Mouse (Mus musculus) frontal cortex, postnatal 10 days (tissue): ENCODE data around the gene Slc30a10.
A peak's percentile ranks its signal among the peaks of the same experiment; 100 is the strongest.

Experiments
- DNase-seq, 2 experiments: peaks; one replicate each; pipeline ENCODE4 v3.0.0; 2022; ENCODE audit warnings: low spot score in 2 of 2, mixed read lengths in 1 of 2

Slc30a10 gene

GRCm38 (mm10) chr1:185454575-185454954 is at the start of gene Slc30a10:
Gene Slc30a10, plus strand, starts transcription at chr1:185454848.
- peak; percentile 67 to 72 for DNase-seq

GRCm38 (mm10) chr1:185405921-185406320 is 48.7 kb upstream of the Slc30a10 start:
- no peak for DNase-seq

GRCm38 (mm10) chr1:185409831-185410230 is 44.8 kb upstream of the Slc30a10 start:
- no peak for DNase-seq

GRCm38 (mm10) chr1:185418011-185418410 is 36.6 kb upstream of the Slc30a10 start:
- DNase-seq = no peak

- DNase-seq = no peak
These were observed 34.8 kb upstream of the Slc30a10 start for GRCm38 (mm10) chr1:185419805-185420204.

- no peak for DNase-seq
These were observed 33.9 kb upstream of the Slc30a10 start for GRCm38 (mm10) chr1:185420776-185421175.

- no peak for DNase-seq
These were observed 28.1 kb upstream of the Slc30a10 start for GRCm38 (mm10) chr1:185426583-185426982.

GRCm38 (mm10) chr1:185430488-185430887 is 24.2 kb upstream of the Slc30a10 start:
- no peak for DNase-seq

GRCm38 (mm10) chr1:185431245-185431997 is 23.2 kb upstream of the Slc30a10 start:
- DNase-seq = no peak

GRCm38 (mm10) chr1:185431998-185432317 is 22.7 kb upstream of the Slc30a10 start:
- no peak for DNase-seq

- DNase-seq = no peak
These were observed 21.5 kb upstream of the Slc30a10 start for GRCm38 (mm10) chr1:185433112-185433511.

GRCm38 (mm10) chr1:185438841-185439580 is 15.6 kb upstream of the Slc30a10 start:
- peak; percentile 66 to 70 for DNase-seq

- no peak for DNase-seq
These were observed 12.8 kb upstream of the Slc30a10 start for GRCm38 (mm10) chr1:185441703-185442472.

- no peak for DNase-seq
These were observed 5.7 kb upstream of the Slc30a10 start for GRCm38 (mm10) chr1:185448936-185449335.

GRCm38 (mm10) chr1:185449727-185450126 is 4.9 kb upstream of the Slc30a10 start:
- DNase-seq = no peak

GRCm38 (mm10) chr1:185451077-185451476 is 3.6 kb upstream of the Slc30a10 start:
- no peak for DNase-seq

GRCm38 (mm10) chr1:185451495-185451894 is 3.2 kb upstream of the Slc30a10 start:
- DNase-seq = no peak

- DNase-seq = no peak
These were observed 2.2 kb upstream of the Slc30a10 start for GRCm38 (mm10) chr1:185452461-185452860.

GRCm38 (mm10) chr1:185454144-185454543 is 504 bp upstream of the Slc30a10 start:
- no peak for DNase-seq

GRCm38 (mm10) chr1:185454955-185455701 is 480 bp downstream of the Slc30a10 start:
- peak; percentile 44 to 50 for DNase-seq

- no peak for DNase-seq
These were observed 1.7 kb downstream of the Slc30a10 start for GRCm38 (mm10) chr1:185456327-185456726.

- DNase-seq = no peak
These were observed 5.4 kb downstream of the Slc30a10 start for GRCm38 (mm10) chr1:185460096-185460495.
